Mouse (Mus musculus) ES-E14 (cell line): ENCODE measurements at regions not wholly inside any gene's neighbourhood (a gene's known extent, or its start where the extent isn't known, plus 50 kb on each side); places are given as distances from the start of the nearest gene placed in this dataset.

ENCODE experiments used
- CHD2 ChIP-seq: IDR thresholded peaks from 2 replicates; pipeline ENCODE4 v1.6.1; 2014; ENCODE audit warnings: mild to moderate bottlenecking, low read depth, low read length, inconsistent platforms
- HCFC1 ChIP-seq: IDR thresholded peaks from 2 replicates; pipeline ENCODE4 v1.6.1; 2012; ENCODE audit warnings: low read length, inconsistent platforms, borderline replicate concordance; ENCODE audit not compliant: insufficient read depth
- MAFK ChIP-seq: IDR thresholded peaks from 2 replicates; pipeline ENCODE4 v1.6.1; 2014; ENCODE audit warnings: mild to moderate bottlenecking, low read depth, low read length, inconsistent platforms; ENCODE audit not compliant: insufficient read depth
- ZC3H11A ChIP-seq: IDR thresholded peaks from 2 replicates; pipeline ENCODE4 v1.6.1; 2012; ENCODE audit warnings: low read depth, mild to moderate bottlenecking, inconsistent platforms, low read length, borderline replicate concordance
- ZNF384 ChIP-seq: IDR thresholded peaks from 2 replicates; pipeline ENCODE4 v1.6.1; 2012; ENCODE audit warnings: low read depth, low read length, inconsistent platforms

GRCm38 (mm10) chr2:108827974-108828700 is 452.4 kb upstream of the Kif18a start:
- TF ChIP-seq HCFC1 (no peak), MAFK (no peak), ZC3H11A (no peak), ZNF384 (no peak), CHD2 (no peak)
